20 mouse cellular contexts compared by ENCODE assay signal in the genomic region with DNA sequence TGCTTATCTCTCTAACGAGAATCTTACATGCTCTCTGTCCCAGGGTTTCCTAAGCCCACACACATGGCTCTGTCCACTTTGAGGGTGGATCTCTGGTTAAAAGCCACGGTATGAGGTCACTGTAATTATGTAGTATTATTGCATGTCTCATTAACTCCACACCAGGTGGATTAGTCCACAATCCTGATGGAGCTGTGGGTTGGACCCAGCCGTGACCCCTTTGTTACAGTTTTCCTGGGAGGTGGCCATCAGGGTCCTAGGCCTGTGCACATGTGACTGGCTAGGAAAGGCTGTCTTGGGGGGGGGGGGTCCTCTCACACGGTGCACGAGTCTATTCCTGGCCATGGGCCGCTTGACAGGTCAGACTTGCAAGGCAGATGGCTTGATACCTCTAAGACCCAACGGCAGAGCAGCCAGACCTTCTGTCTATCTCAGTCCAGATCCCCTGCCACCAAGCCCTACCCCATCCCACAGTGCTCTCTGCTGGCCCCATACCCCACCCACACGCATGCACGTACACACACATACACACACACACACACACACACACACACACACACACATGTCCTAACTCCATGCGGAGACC.
DNase-seq lines count a peak whose midpoint lies in the region; ATAC-seq and TF ChIP-seq lines count a peak whose summit lies in the region.
"Had no signal": no experiment of that assay in that cellular context is flagged by ENCODE, and none has a peak within 500 bp of the region (broad histone marks: within the 10 kb centered on the region; RNA-seq: fewer than 3 reads in every experiment).

No protein-coding gene starts in this region.

- H3K9me3 ChIP-seq in hindbrain, embryonic 10.5 days = no peaks in the 10 kb centered on the region
- H3K9me3 ChIP-seq in hindbrain, embryonic 13.5 days = no peaks in the 10 kb centered on the region
- no peaks in the 10 kb centered on the region for H3K9me3 ChIP-seq in midbrain, embryonic 10.5 days (replicated peaks)
- no peaks in the 10 kb centered on the region for H3K9me3 ChIP-seq in midbrain, embryonic 14.5 days (ENCODE audit: control insufficient read depth, low read length)
- no peaks in the 10 kb centered on the region for H3K9me3 ChIP-seq in hindbrain, postnatal 0 days (ENCODE audit: low read length)
- H3K9me3 ChIP-seq: embryonic facial prominence, embryonic 13.5 days; limb, embryonic 15.5 days had no signal

- H3K4me3 ChIP-seq in cerebellum, adult 2 months (replicated peaks; ENCODE audit: insufficient read depth, low read depth, low read length) = no peak overlapping the region
- H3K4me3 ChIP-seq in hindbrain, embryonic 10.5 days = no peak overlapping the region
- H3K4me3 ChIP-seq in hindbrain, embryonic 13.5 days = no peak overlapping the region
- no peak overlapping the region for H3K4me3 ChIP-seq in midbrain, embryonic 10.5 days
- no peak overlapping the region for H3K4me3 ChIP-seq in midbrain, embryonic 14.5 days (replicated peaks; ENCODE audit: low read depth, low read length)
- no peak overlapping the region for H3K4me3 ChIP-seq in hindbrain, postnatal 0 days (ENCODE audit: low read length)
- H3K4me3 ChIP-seq: embryonic facial prominence, embryonic 13.5 days; erythroblast, embryonic 14.5 days; limb, embryonic 15.5 days had no signal

- no peak for ATAC-seq in hindbrain, embryonic 13.5 days (ENCODE audit: low FRiP score)
- no peak for ATAC-seq in midbrain, embryonic 14.5 days (ENCODE audit: low FRiP score, low TSS enrichment)
- peak; percentile 10; the same call in 1 of the 2 replicates for ATAC-seq in hindbrain, postnatal 0 days
- ATAC-seq: intestine, embryonic 16.5 days had no signal

- H3K27me3 ChIP-seq in cerebellum, adult 2 months (ENCODE audit: control insufficient read depth, insufficient read depth, low read length) = no peaks in the 10 kb centered on the region
- H3K27me3 ChIP-seq in hindbrain, embryonic 10.5 days (ENCODE audit: insufficient read depth, poor library complexity, severe bottlenecking) = peaks cover 91% of the 10 kb centered on the region
- H3K27me3 ChIP-seq in hindbrain, embryonic 13.5 days = peaks cover 14% of the 10 kb centered on the region
- H3K27me3 ChIP-seq in midbrain, embryonic 10.5 days (ENCODE audit: low read depth, poor library complexity, severe bottlenecking) = peaks cover 93% of the 10 kb centered on the region
- no peaks in the 10 kb centered on the region for H3K27me3 ChIP-seq in midbrain, embryonic 14.5 days (ENCODE audit: control insufficient read depth, insufficient read depth, low read length)
- no peaks in the 10 kb centered on the region for H3K27me3 ChIP-seq in hindbrain, postnatal 0 days (ENCODE audit: insufficient read depth, low read length)
- H3K27me3 ChIP-seq: limb, embryonic 15.5 days had no signal

- TF ChIP-seq CTCF in cerebellum, adult 2 months (IDR thresholded peaks at IDR 0.05; ENCODE audit: borderline replicate concordance, insufficient read depth, low read depth, low read length) = no peak
- no peak for TF ChIP-seq CTCF in hindbrain, postnatal 0 days (IDR thresholded peaks at IDR 0.05; ENCODE audit: low read depth)

- H3K9ac ChIP-seq in hindbrain, embryonic 13.5 days = no peak overlapping the region
- H3K9ac ChIP-seq in midbrain, embryonic 14.5 days (replicated peaks; ENCODE audit: low read length) = no peak overlapping the region
- no peak overlapping the region for H3K9ac ChIP-seq in hindbrain, postnatal 0 days (replicated peaks; ENCODE audit: low read length)
- H3K9ac ChIP-seq: embryonic facial prominence, embryonic 13.5 days; limb, embryonic 15.5 days; liver, embryonic 14.5 days; lung, embryonic 14.5 days had no signal

- peaks cover 50% of the 10 kb centered on the region for H3K4me1 ChIP-seq in cerebellum, adult 2 months (ENCODE audit: control insufficient read depth, insufficient read depth, low read length)
- peaks cover 90% of the 10 kb centered on the region for H3K4me1 ChIP-seq in hindbrain, embryonic 10.5 days (replicated peaks)
- peaks cover 75% of the 10 kb centered on the region for H3K4me1 ChIP-seq in hindbrain, embryonic 13.5 days (replicated peaks)
- H3K4me1 ChIP-seq in midbrain, embryonic 10.5 days = peaks cover 91% of the 10 kb centered on the region
- H3K4me1 ChIP-seq in midbrain, embryonic 14.5 days (ENCODE audit: control insufficient read depth, insufficient read depth, low read length) = peaks cover 62% of the 10 kb centered on the region
- peaks cover 37% of the 10 kb centered on the region for H3K4me1 ChIP-seq in hindbrain, postnatal 0 days (ENCODE audit: insufficient read depth, low read length)

- H3K27ac ChIP-seq in cerebellum, adult 2 months (ENCODE audit: insufficient read depth, low read length) = no peak overlapping the region
- peak overlapping the region; percentile 71 for H3K27ac ChIP-seq in hindbrain, embryonic 10.5 days
- H3K27ac ChIP-seq in hindbrain, embryonic 13.5 days = no peak overlapping the region
- H3K27ac ChIP-seq in midbrain, embryonic 10.5 days (replicated peaks) = peak overlapping the region; percentile 84
- H3K27ac ChIP-seq in midbrain, embryonic 14.5 days (replicated peaks; ENCODE audit: low read depth, low read length) = no peak overlapping the region; the same call in 1 of the 2 replicates
- no peak overlapping the region for H3K27ac ChIP-seq in hindbrain, postnatal 0 days
- H3K27ac ChIP-seq: embryonic facial prominence, embryonic 13.5 days; limb, embryonic 15.5 days; liver, embryonic 14.5 days had no signal

- peak; percentile 75 to 78 for DNase-seq in cerebellum, postnatal 14 days
- DNase-seq in cerebellum, adult 2 months = no peak
- DNase-seq in hindbrain, embryonic 10.5 days (ENCODE audit: low spot score) = no peak
- DNase-seq in midbrain, embryonic 10.5 days (ENCODE audit: low spot score) = no peak
- DNase-seq in midbrain, embryonic 14.5 days = no peak
- peak; percentile 46 for DNase-seq in hindbrain, postnatal 0 days (ENCODE audit: low spot score)
- no peak for DNase-seq in urinary bladder, postnatal 14 days (ENCODE audit: low spot score)
- DNase-seq: adrenal gland, postnatal 36 days; kidney, adult 9 months; kidney, postnatal 36 days; layer of hippocampus, adult 9-11 months; lung, embryonic 14.5 days; right cerebral cortex, postnatal 25 days; spleen, adult 18-20 months had no signal

- no peak for TF ChIP-seq POLR2A in cerebellum, adult 2 months (IDR thresholded peaks at IDR 0.05; ENCODE audit: borderline replicate concordance, insufficient read depth, low read length)

- H3K4me2 ChIP-seq in hindbrain, embryonic 13.5 days = no peak overlapping the region
- no peak overlapping the region for H3K4me2 ChIP-seq in midbrain, embryonic 14.5 days (ENCODE audit: low read length)
- no peak overlapping the region for H3K4me2 ChIP-seq in hindbrain, postnatal 0 days (ENCODE audit: low read depth, low read length)
- H3K4me2 ChIP-seq: embryonic facial prominence, embryonic 13.5 days; limb, embryonic 15.5 days; lung, embryonic 14.5 days had no signal

- WGBS in cerebellum, adult 2 months = 72% methylated on average over 10 of the region's 10 CpGs
- WGBS in hindbrain, embryonic 10.5 days = 78% methylated on average over 10 of the region's 10 CpGs
- WGBS in hindbrain, embryonic 13.5 days = 72% methylated on average over 10 of the region's 10 CpGs
- 74% methylated on average over 10 of the region's 10 CpGs for WGBS in midbrain, embryonic 10.5 days
- 69% methylated on average over 10 of the region's 10 CpGs for WGBS in midbrain, embryonic 14.5 days
- 69% methylated on average over 10 of the region's 10 CpGs for WGBS in hindbrain, postnatal 0 days

- no peaks in the 10 kb centered on the region for H3K36me3 ChIP-seq in hindbrain, embryonic 10.5 days
- H3K36me3 ChIP-seq in hindbrain, embryonic 13.5 days = no peaks in the 10 kb centered on the region
- no peaks in the 10 kb centered on the region for H3K36me3 ChIP-seq in midbrain, embryonic 10.5 days
- no peaks in the 10 kb centered on the region for H3K36me3 ChIP-seq in midbrain, embryonic 14.5 days (ENCODE audit: control insufficient read depth, insufficient read depth, low read length)
- H3K36me3 ChIP-seq in hindbrain, postnatal 0 days (ENCODE audit: insufficient read depth, low read length) = no peaks in the 10 kb centered on the region
- H3K36me3 ChIP-seq: embryonic facial prominence, embryonic 13.5 days; limb, embryonic 15.5 days had no signal

Comparison
In these comparisons a context has a peak if more than half of its experiments do, and no peak if none do; other contexts are left out.
1. DNase-seq: peak in cerebellum, postnatal 14 days (2 of 2) and hindbrain, postnatal 0 days (single experiment); none in cerebellum, adult 2 months (0 of 2), hindbrain, embryonic 10.5 days (single experiment), midbrain, embryonic 10.5 days (single experiment), midbrain, embryonic 14.5 days (single experiment) and urinary bladder, postnatal 14 days (single experiment).
2. H3K27ac ChIP-seq: peak in hindbrain, embryonic 10.5 days (single experiment) and midbrain, embryonic 10.5 days (single experiment); none in cerebellum, adult 2 months (single experiment), hindbrain, embryonic 13.5 days (single experiment), midbrain, embryonic 14.5 days (single experiment) and hindbrain, postnatal 0 days (single experiment).